Mouse (Mus musculus) CH12.LX (cell line): ENCODE data around the gene Helz2. TPM values are rescaled to one million over a fixed set of nuclear protein-coding genes. Genes with fewer than 3 reads are reported as not detected.
A peak's percentile ranks its signal among the peaks of the same experiment; 100 is the strongest.

ENCODE experiments used
- DNase-seq: peaks from one replicate; pipeline ENCODE4 v3.0.0-alpha.2; 2013; ENCODE audit errors: extremely low read depth
- H3K27ac ChIP-seq: 2 replicates; pipeline ENCODE4 v1.5.1; 2012; ENCODE audit warnings: low read depth, mild to moderate bottlenecking, control low read depth, moderate library complexity; ENCODE audit not compliant: insufficient read depth
- H3K27me3 ChIP-seq: replicated peaks from 2 replicates; pipeline ENCODE3; 2012; ENCODE audit warnings: inconsistent platforms
- H3K36me3 ChIP-seq, 2 experiments: replicated peaks in 1 of 2; 2 replicates each; pipeline versions ENCODE3 to v1.6.1; 2012; ENCODE audit warnings: inconsistent platforms in 1 of 2, low read length in 1 of 2, mild to moderate bottlenecking in 1 of 2, mixed read lengths in 1 of 2, moderate library complexity in 1 of 2; ENCODE audit not compliant: control insufficient read depth in 1 of 2, insufficient read depth in 1 of 2
- H3K4me1 ChIP-seq, 2 experiments: 2 replicates each; pipeline ENCODE4 v1.6.1; 2012; ENCODE audit warnings: inconsistent platforms in 1 of 2, moderate library complexity in 1 of 2; ENCODE audit not compliant: insufficient read depth in 2 of 2, control insufficient read depth in 1 of 2
- H3K4me2 ChIP-seq: 2 replicates; pipeline ENCODE4 v1.6.1; 2012; ENCODE audit warnings: low read depth, mild to moderate bottlenecking, control low read depth; ENCODE audit not compliant: poor library complexity, insufficient read depth, severe bottlenecking
- H3K4me3 ChIP-seq, 3 experiments: fragments of 150-350 bp in 1 of 3; sonication (generic) in 1 of 3; replicated peaks in 1 of 3; 2 replicates each; pipeline versions ENCODE3 to v1.5.1; 2011 to 2012; ENCODE audit warnings: low read depth in 2 of 3, low read length in 2 of 3, mild to moderate bottlenecking in 2 of 3, moderate library complexity in 2 of 3, control low read depth in 1 of 3, improper control_type of control experiment in 1 of 3, inconsistent platforms in 1 of 3, mixed read lengths in 1 of 3; ENCODE audit not compliant: poor library complexity in 1 of 3
- H3K79me2 ChIP-seq: replicated peaks from 2 replicates; pipeline ENCODE4 v1.6.1; 2012; ENCODE audit warnings: mild to moderate bottlenecking, moderate library complexity; ENCODE audit not compliant: control insufficient read depth, poor library complexity, insufficient read depth, severe bottlenecking; ENCODE audit errors: extremely low read depth
- H3K9ac ChIP-seq: 2 replicates; pipeline ENCODE4 v1.6.1; 2012; ENCODE audit warnings: low read depth, mild to moderate bottlenecking, control low read depth, moderate library complexity; ENCODE audit not compliant: insufficient read depth
- H3K9me3 ChIP-seq: replicated peaks from 2 replicates; pipeline ENCODE3; 2012; ENCODE audit warnings: low read length, inconsistent platforms, mixed read lengths
- CHD1 ChIP-seq: IDR thresholded peaks from 2 replicates; pipeline ENCODE4 v1.6.1; 2012; ENCODE audit warnings: low read depth, low read length, improper control_type of control experiment, inconsistent platforms
- CHD2 ChIP-seq: IDR thresholded peaks from 2 replicates; pipeline ENCODE4 v1.6.1; 2011; ENCODE audit warnings: low read length, improper control_type of control experiment
- IRF4 ChIP-seq: IDR thresholded peaks from 2 replicates; pipeline ENCODE4 v1.6.1; 2014; ENCODE audit warnings: low read depth, mild to moderate bottlenecking, inconsistent platforms, low read length, improper control_type of control experiment
- KAT2A ChIP-seq: IDR thresholded peaks from 2 replicates; pipeline ENCODE4 v1.6.1; 2012; ENCODE audit warnings: low read length, improper control_type of control experiment, inconsistent platforms; ENCODE audit not compliant: insufficient replicate concordance
- POLR2A ChIP-seq: IDR thresholded peaks from 2 replicates; pipeline ENCODE4 v1.6.1; 2011; ENCODE audit warnings: low read depth, mild to moderate bottlenecking, improper control_type of control experiment, low read length
- POLR2AphosphoS2 ChIP-seq: IDR thresholded peaks from 2 replicates; pipeline ENCODE4 v1.6.1; 2011; ENCODE audit warnings: low read depth, low read length, improper control_type of control experiment
- TCF12 ChIP-seq: IDR thresholded peaks from 2 replicates; pipeline ENCODE4 v1.6.1; 2014; ENCODE audit warnings: low read depth, mild to moderate bottlenecking, inconsistent platforms, low read length, improper control_type of control experiment
- USF2 ChIP-seq: conservative IDR thresholded peaks from 2 replicates; pipeline ENCODE4 v1.6.1; 2011; ENCODE audit warnings: low read depth, low read length, improper control_type of control experiment
- ZC3H11A ChIP-seq: IDR thresholded peaks from 2 replicates; pipeline ENCODE4 v1.6.1; 2012; ENCODE audit warnings: low read depth, mild to moderate bottlenecking, inconsistent platforms, low read length, improper control_type of control experiment
- ZMIZ1 ChIP-seq: IDR thresholded peaks from 2 replicates; pipeline ENCODE4 v1.6.1; 2012; ENCODE audit warnings: low read depth, mild to moderate bottlenecking, inconsistent platforms, low read length, improper control_type of control experiment
- ZNF384 ChIP-seq: IDR thresholded peaks from 2 replicates; pipeline ENCODE4 v1.6.1; 2012; ENCODE audit warnings: low read depth, low read length, improper control_type of control experiment, inconsistent platforms
- dilution Hi-C: fragments of 300-500 bp; cut with MboI; formaldehyde crosslinking; loops from 2 replicates; pipeline ENCODE4 v1.14.3; 2020; ENCODE audit warnings: low sequenced_read_pairs; ENCODE audit not compliant: extremely low pct_unique_long_range_greater_than_20kb, extremely low pct_ligation_motif_present
- in situ Hi-C: fragments of 300-500 bp; cut with MboI; formaldehyde crosslinking; loops from 3 replicates; pipeline ENCODE4 v1.14.3; 2019; ENCODE audit warnings: low sequenced_read_pairs, low pct_ligation_motif_present, low pct_unique_long_range_greater_than_20kb, mixed read lengths
- polyA plus RNA-seq: library from polyadenylated mRNA; unstranded; fragments of >175 nt; gene quantifications from 2 replicates; pipeline ENCODE4 v1.2.1, GENCODE M21; 2012; ENCODE audit warnings: low read depth; ENCODE audit not compliant: insufficient read length
- total RNA-seq, 2 experiments: library from RNA; depleted of rRNA; stranded (reverse); fragments of 300-350 nt in 1 of 2; fragments of >200 nt in 1 of 2; gene quantifications; 2 replicates each; pipeline ENCODE4 v1.2.3; 2012 to 2014

Helz2 gene
- total and polyA plus RNA-seq, 3 experiments: 5.6 to 18.3 (median 18.0) TPM

DNA sequence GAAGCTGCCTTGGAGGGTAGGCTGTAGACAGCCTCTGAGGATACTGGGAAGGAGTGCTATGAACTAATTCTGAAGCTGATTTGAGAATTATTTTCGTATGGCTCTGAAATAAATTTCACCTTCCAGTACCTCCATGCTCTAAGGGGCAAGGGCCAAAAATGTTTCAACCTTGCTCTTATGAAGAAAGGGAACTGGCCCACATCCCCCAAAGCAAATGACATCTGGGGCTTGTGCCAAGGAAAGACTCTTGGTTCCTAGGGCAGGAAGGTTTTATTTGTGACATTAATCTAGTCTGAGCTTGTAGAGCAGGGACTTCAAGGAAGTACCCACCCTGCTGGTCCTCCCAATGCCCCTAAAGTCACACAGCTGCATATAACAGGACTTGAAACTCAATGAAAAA lies 10.0 kb upstream of the Helz2 start:
- H3K4me3 ChIP-seq: no peak overlapping the region
- H3K4me2 ChIP-seq: no peak overlapping the region
- peaks cover 33 to 61% of the 10 kb centered on the region in 2 experiments for H3K36me3 ChIP-seq
- dilution Hi-C loops (no loop called here), in situ Hi-C loops (no loop called here)
- no peaks in the 10 kb centered on the region for H3K79me2 ChIP-seq
- H3K4me1 ChIP-seq: peaks cover 2 to 36% of the 10 kb centered on the region in 2 experiments; a peak in 2 of 4 replicates
- no peak for TF ChIP-seq CHD2
- no peak overlapping the region for H3K27ac ChIP-seq
- H3K9ac ChIP-seq: no peak overlapping the region
- H3K27me3 ChIP-seq: no peaks in the 10 kb centered on the region
- no peaks in the 10 kb centered on the region for H3K9me3 ChIP-seq
- DNase-seq: no peak

- no peaks in the 10 kb centered on the region for H3K27me3 ChIP-seq
- no peak overlapping the region for H3K27ac ChIP-seq
- peaks cover 4% of the 10 kb centered on the region for H3K9me3 ChIP-seq
- no peak overlapping the region for H3K4me3 ChIP-seq
- H3K9ac ChIP-seq: no peak overlapping the region
- in situ Hi-C loops (no loop called here), dilution Hi-C loops (no loop called here)
- H3K4me2 ChIP-seq: no peak overlapping the region
- peaks cover 3 to 40% of the 10 kb centered on the region in 2 experiments; a peak in 2 of 4 replicates for H3K4me1 ChIP-seq
- TF ChIP-seq TCF12: no peak
- TF ChIP-seq KAT2A: no peak
- no peak for TF ChIP-seq USF2
- no peak for TF ChIP-seq ZMIZ1
- TF ChIP-seq ZC3H11A: no peak
- H3K36me3 ChIP-seq: peaks cover 18 to 39% of the 10 kb centered on the region in 2 experiments
- no peak for DNase-seq
- no peaks in the 10 kb centered on the region for H3K79me2 ChIP-seq
These were observed 7.4 kb upstream of the Helz2 start for GRCm38 (mm10) chr2:181249217-181249616.

- no peaks in the 10 kb centered on the region for H3K27me3 ChIP-seq
- no peak for DNase-seq
- peaks cover 20 to 49% of the 10 kb centered on the region in 2 experiments for H3K4me1 ChIP-seq
- H3K36me3 ChIP-seq: peaks cover 6 to 12% of the 10 kb centered on the region in 2 experiments
- TF ChIP-seq POLR2AphosphoS2 (no peak), POLR2A (no peak), ZNF384 (0 out of 2 replicates have a peak, but pooled peaks have one; percentile 6), CHD1 (no peak), IRF4 (no peak), ZC3H11A (no peak), ZMIZ1 (no peak)
- H3K27ac ChIP-seq: no peak overlapping the region
- no peak overlapping the region for H3K9ac ChIP-seq
- no peak overlapping the region for H3K4me3 ChIP-seq
- H3K4me2 ChIP-seq: no peak overlapping the region
- dilution Hi-C loops: no loop called here
- peaks cover 4% of the 10 kb centered on the region for H3K9me3 ChIP-seq
- in situ Hi-C loops: no loop called here
- H3K79me2 ChIP-seq: peaks cover 8% of the 10 kb centered on the region
These were observed 3.2 kb upstream of the Helz2 start for GRCm38 (mm10) chr2:181245031-181245430.
